Mouse (Mus musculus): ENCODE measurements around the gene Dad1. TPM values are rescaled to one million over a fixed set of nuclear protein-coding genes. Genes with fewer than 3 reads are reported as not detected.

Dad1 gene
- polyA plus RNA-seq, 1 experiment from 2014 or later, result 374 TPM

Other genes starting within 250 kb of the Dad1 start
- gene Abhd4, start 84 bp upstream of the Dad1 start, polyA plus RNA-seq (2015; fragmentation: Nextera tagmentation; extraction: Ambion mirVana), result 58.2 and 66.3 TPM in 2 replicates
- gene Olfr49, start 30.8 kb upstream of the Dad1 start, polyA plus RNA-seq (2015; fragmentation: Nextera tagmentation; extraction: Ambion mirVana), result not detected in 2 replicates
- 55.1 and 58.5 TPM in 2 replicates for gene Oxa1l, start 106.7 kb upstream of the Dad1 start, polyA plus RNA-seq (2015; fragmentation: Nextera tagmentation; extraction: Ambion mirVana)
- gene Slc7a7, start 163.7 kb upstream of the Dad1 start, polyA plus RNA-seq (2015; fragmentation: Nextera tagmentation; extraction: Ambion mirVana), result 4.5 and 5.9 TPM in 2 replicates
- 241 and 251 TPM in 2 replicates for gene Mrpl52, start 172.8 kb upstream of the Dad1 start, polyA plus RNA-seq (2015; fragmentation: Nextera tagmentation; extraction: Ambion mirVana)
- 51.1 and 53.4 TPM in 2 replicates for gene Mmp14, start 177.5 kb upstream of the Dad1 start, polyA plus RNA-seq (2015; fragmentation: Nextera tagmentation; extraction: Ambion mirVana)
- gene Lrp10, start 210.0 kb upstream of the Dad1 start, polyA plus RNA-seq (2015; fragmentation: Nextera tagmentation; extraction: Ambion mirVana), result 30.3 and 34.3 TPM in 2 replicates
- 39.7 and 42.2 TPM in 2 replicates for gene Rem2, start 222.0 kb upstream of the Dad1 start, polyA plus RNA-seq (2015; fragmentation: Nextera tagmentation; extraction: Ambion mirVana)

Data from hindbrain, embryonic 15.5 days (tissue).